Mouse (Mus musculus): ENCODE measurements around the gene Dnajc28.

- no peak for TF ChIP-seq CTCF (IDR thresholded peaks at IDR 0.05; ENCODE audit: low read depth, low read length)
- no peak for TF ChIP-seq POLR2A (IDR thresholded peaks at IDR 0.05; ENCODE audit: extremely low read depth, insufficient read depth, low read length)
Measured at GRCm38 (mm10) chr16:91611248-91611647, 7.6 kb downstream of the Dnajc28 start.

Measured in liver, adult 2 months (tissue).